Mouse (Mus musculus) cerebellum, adult 2 months (tissue): Measurements from ENCODE around the gene Prim1. TPM values are rescaled to one million over a fixed set of nuclear protein-coding genes. Genes with fewer than 3 reads are reported as not detected.

Experiments used
- DNase-seq, 2 experiments: peaks; one replicate each; pipeline ENCODE4 v3.0.0; 2021
- H3K27ac ChIP-seq: fragments of 200-500 bp; 2 replicates; pipeline ENCODE4 v1.5.1; 2012; ENCODE audit warnings: low read length, control low read depth, inconsistent platforms; ENCODE audit not compliant: insufficient read depth
- H3K27me3 ChIP-seq: fragments of 200-500 bp; 2 replicates; pipeline ENCODE4 v1.6.1; 2012; ENCODE audit warnings: inconsistent platforms, mild to moderate bottlenecking, low read length, moderate library complexity; ENCODE audit not compliant: control insufficient read depth, insufficient read depth
- H3K4me1 ChIP-seq: fragments of 200-500 bp; 2 replicates; pipeline ENCODE4 v1.6.1; 2011; ENCODE audit warnings: low read length; ENCODE audit not compliant: control insufficient read depth, insufficient read depth
- H3K4me3 ChIP-seq: fragments of 200-500 bp; replicated peaks from 2 replicates; pipeline ENCODE3; 2011; ENCODE audit warnings: mild to moderate bottlenecking, low read depth, low read length, control low read depth; ENCODE audit not compliant: insufficient read depth
- CTCF ChIP-seq: fragments of 200-500 bp; IDR thresholded peaks from 2 replicates; pipeline ENCODE4 v1.5.1; 2011; ENCODE audit warnings: low read depth, mild to moderate bottlenecking, control low read depth, low read length, moderate library complexity, borderline replicate concordance; ENCODE audit not compliant: insufficient read depth
- POLR2A ChIP-seq: fragments of 200-500 bp; IDR thresholded peaks from 2 replicates; pipeline ENCODE4 v1.6.1; 2011; ENCODE audit warnings: low read length, control low read depth, borderline replicate concordance; ENCODE audit not compliant: insufficient read depth
- WGBS: fragments of 180-500 bp; shearing (Covaris S2); methylation state at CpG from one replicate; pipeline ENCODE4 v1.1.7; 2018; 5-methylcytosine and 5-hydroxymethylcytosine counted together
- polyA plus RNA-seq: library from polyadenylated mRNA; depleted of rRNA; stranded (reverse); fragments of >200 nt; gene quantifications from 2 replicates; pipeline ENCODE4 v1.2.3, GENCODE M21; 2012

Prim1 gene
- polyA plus RNA-seq, 1 experiment: 17.4 TPM

GRCm38 (mm10) chr10:128009735-128010134 is 5.2 kb upstream of the Prim1 start:
- H3K4me3 ChIP-seq: no peak overlapping the region
- no peak for DNase-seq
- H3K27me3 ChIP-seq: no peaks in the 10 kb centered on the region
- H3K4me1 ChIP-seq: no peaks in the 10 kb centered on the region
- WGBS: 75% methylated on average over 5 of the region's 5 CpGs
- H3K27ac ChIP-seq: no peak overlapping the region
- TF ChIP-seq CTCF: no peak
- no peak for TF ChIP-seq POLR2A

GRCm38 (mm10) chr10:128022196-128022595 is 7.2 kb downstream of the Prim1 start:
- 98% methylated on average over 5 of the region's 5 CpGs for WGBS
- Histone ChIP-seq H3K27ac (no peak overlapping the region), H3K4me1 (no peaks in the 10 kb centered on the region), H3K4me3 (no peak overlapping the region), H3K27me3 (no peaks in the 10 kb centered on the region)
- no peak for TF ChIP-seq CTCF
- TF ChIP-seq POLR2A: no peak
- no peak for DNase-seq

- 94% methylated on average over 10 of the region's 10 CpGs for WGBS
- Histone ChIP-seq H3K27me3 (no peaks in the 10 kb centered on the region), H3K27ac (no peak overlapping the region), H3K4me3 (no peak overlapping the region), H3K4me1 (no peaks in the 10 kb centered on the region)
- TF ChIP-seq CTCF (no peak), POLR2A (no peak)
- no peak for DNase-seq
Measured at GRCm38 (mm10) chr10:128023496-128023895, 8.5 kb downstream of the Prim1 start.

GRCm38 (mm10) chr10:128029931-128030330 is 15.0 kb downstream of the Prim1 start:
- 89% methylated on average over 7 of the region's 7 CpGs for WGBS
- DNase-seq: no peak
- Histone ChIP-seq H3K27ac (no peak overlapping the region), H3K27me3 (no peaks in the 10 kb centered on the region), H3K4me1 (no peaks in the 10 kb centered on the region), H3K4me3 (no peak overlapping the region)
- TF ChIP-seq CTCF (no peak), POLR2A (no peak)

GRCm38 (mm10) chr10:128030860-128031259 is 15.9 kb downstream of the Prim1 start:
- TF ChIP-seq CTCF (no peak), POLR2A (no peak)
- no peaks in the 10 kb centered on the region for H3K4me1 ChIP-seq
- no peak overlapping the region for H3K27ac ChIP-seq
- no peaks in the 10 kb centered on the region for H3K27me3 ChIP-seq
- DNase-seq: no peak
- no peak overlapping the region for H3K4me3 ChIP-seq
- 76% methylated on average over 2 of the region's 2 CpGs for WGBS

- WGBS: 2% methylated on average over 10 of the region's 10 CpGs
- Histone ChIP-seq H3K4me1 (peaks cover 5% of the 10 kb centered on the region), H3K4me3 (peak overlapping the region; percentile 88), H3K27ac (no peak overlapping the region), H3K27me3 (no peaks in the 10 kb centered on the region)
- no peak for TF ChIP-seq POLR2A
- no peak for TF ChIP-seq CTCF
- peak; percentile 38 to 44 for DNase-seq
Measured at GRCm38 (mm10) chr10:128036746-128037425, 21.9 kb downstream of the Prim1 start.

GRCm38 (mm10) chr10:128037921-128038320 is 23.0 kb downstream of the Prim1 start:
- 48% methylated on average over 3 of the region's 3 CpGs for WGBS
- no peak overlapping the region for H3K27ac ChIP-seq

GRCm38 (mm10) chr10:128039167-128039566 is 24.2 kb downstream of the Prim1 start:
- no peaks in the 10 kb centered on the region for H3K27me3 ChIP-seq
- DNase-seq: no peak
- no peak for TF ChIP-seq CTCF
- no peak for TF ChIP-seq POLR2A
- no peak overlapping the region for H3K27ac ChIP-seq
- no peak overlapping the region for H3K4me3 ChIP-seq
- H3K4me1 ChIP-seq: peaks cover 5% of the 10 kb centered on the region
- WGBS: 62% methylated on average over 5 of the region's 5 CpGs

More at GRCm38 (mm10) chr10:128037921-128038320, 23.0 kb downstream of the Prim1 start:
- no peak for DNase-seq
- no peaks in the 10 kb centered on the region for H3K27me3 ChIP-seq
- H3K4me1 ChIP-seq: peaks cover 5% of the 10 kb centered on the region
- H3K4me3 ChIP-seq: no peak overlapping the region
- TF ChIP-seq POLR2A: no peak
